Mouse (Mus musculus): ENCODE measurements around the gene Cntf. TPM values are rescaled to one million over a fixed set of nuclear protein-coding genes. Genes with fewer than 3 reads are reported as not detected.

Cntf gene
- polyA plus RNA-seq (2015; fragmentation: Nextera tagmentation; extraction: Ambion mirVana), result 1.2 and 1.3 TPM in 2 replicates

- Histone ChIP-seq H3K9ac (no peak within 1 kb of the TSS), H3K9me3 (no peaks in the 10 kb centered on the region), H3K4me2 (no peak within 1 kb of the TSS), H3K36me3 (peaks cover 73% of the 10 kb centered on the region), H3K27ac (no peak within 1 kb of the TSS), H3K27me3 (no peaks in the 10 kb centered on the region), H3K4me3 (no peak within 1 kb of the TSS), H3K4me1 (no peaks in the 10 kb centered on the region)
- WGBS, result 64% methylated on average over 7 of the region's 7 CpGs
- no peak for ATAC-seq (ENCODE audit: borderline replicate concordance, extremely low read depth, low FRiP score, low TSS enrichment)
Measured at GRCm38 (mm10) chr19:12765308-12765707, at the start of gene Cntf. TSS of gene Cntf (minus strand) at chr19:12765632.

GRCm38 (mm10) chr19:12813883-12814282 lies 48.5 kb upstream of the Cntf start:
- H3K9ac ChIP-seq, result no peak overlapping the region
- ATAC-seq (ENCODE audit: borderline replicate concordance, extremely low read depth, low FRiP score, low TSS enrichment), result no peak
- H3K27ac ChIP-seq, result no peak overlapping the region
- no peaks in the 10 kb centered on the region for H3K9me3 ChIP-seq
- no peaks in the 10 kb centered on the region for H3K4me1 ChIP-seq
- H3K27me3 ChIP-seq, result no peaks in the 10 kb centered on the region
- H3K36me3 ChIP-seq, result no peaks in the 10 kb centered on the region
- H3K4me3 ChIP-seq, result no peak overlapping the region
- WGBS, result 73% methylated on average over 1 of the region's 1 CpGs
- no peak overlapping the region for H3K4me2 ChIP-seq

GRCm38 (mm10) chr19:12812644-12813364 lies 47.4 kb upstream of the Cntf start:
- Histone ChIP-seq H3K9ac (no peak overlapping the region), H3K4me2 (no peak overlapping the region), H3K36me3 (no peaks in the 10 kb centered on the region), H3K4me3 (no peak overlapping the region), H3K4me1 (no peaks in the 10 kb centered on the region), H3K27me3 (no peaks in the 10 kb centered on the region), H3K27ac (no peak overlapping the region), H3K9me3 (no peaks in the 10 kb centered on the region)
- no peak for ATAC-seq (ENCODE audit: borderline replicate concordance, extremely low read depth, low FRiP score, low TSS enrichment)
- 63% methylated on average over 1 of the region's 1 CpGs for WGBS

GRCm38 (mm10) chr19:12806214-12806613 lies 40.8 kb upstream of the Cntf start:
- Histone ChIP-seq H3K4me1 (no peaks in the 10 kb centered on the region), H3K36me3 (no peaks in the 10 kb centered on the region)
- WGBS, result 74% methylated on average over 2 of the region's 2 CpGs

GRCm38 (mm10) chr19:12805730-12806129 lies 40.3 kb upstream of the Cntf start:
- Histone ChIP-seq H3K27ac (no peak overlapping the region), H3K9me3 (no peaks in the 10 kb centered on the region), H3K27me3 (no peaks in the 10 kb centered on the region), H3K9ac (no peak overlapping the region), H3K4me2 (no peak overlapping the region), H3K4me1 (no peaks in the 10 kb centered on the region), H3K36me3 (no peaks in the 10 kb centered on the region), H3K4me3 (no peak overlapping the region)
- no peak for ATAC-seq (ENCODE audit: borderline replicate concordance, extremely low read depth, low FRiP score, low TSS enrichment)
- 73% methylated on average over 3 of the region's 3 CpGs for WGBS

More at GRCm38 (mm10) chr19:12806214-12806613, 40.8 kb upstream of the Cntf start:
- H3K27me3 ChIP-seq, result no peaks in the 10 kb centered on the region
- H3K9me3 ChIP-seq, result no peaks in the 10 kb centered on the region
- H3K4me2 ChIP-seq, result no peak overlapping the region
- H3K4me3 ChIP-seq, result no peak overlapping the region
- H3K9ac ChIP-seq, result no peak overlapping the region
- no peak for ATAC-seq (ENCODE audit: borderline replicate concordance, extremely low read depth, low FRiP score, low TSS enrichment)
- H3K27ac ChIP-seq, result no peak overlapping the region

GRCm38 (mm10) chr19:12804237-12804636 lies 38.8 kb upstream of the Cntf start:
- H3K27ac ChIP-seq, result no peak overlapping the region
- no peak overlapping the region for H3K4me2 ChIP-seq
- H3K4me3 ChIP-seq, result no peak overlapping the region
- WGBS, result 80% methylated on average over 1 of the region's 1 CpGs
- H3K4me1 ChIP-seq, result no peaks in the 10 kb centered on the region
- ATAC-seq (ENCODE audit: borderline replicate concordance, extremely low read depth, low FRiP score, low TSS enrichment), result no peak
- no peaks in the 10 kb centered on the region for H3K9me3 ChIP-seq
- H3K9ac ChIP-seq, result no peak overlapping the region
- no peaks in the 10 kb centered on the region for H3K36me3 ChIP-seq
- no peaks in the 10 kb centered on the region for H3K27me3 ChIP-seq

GRCm38 (mm10) chr19:12802830-12803229 lies 37.4 kb upstream of the Cntf start:
- Histone ChIP-seq H3K36me3 (no peaks in the 10 kb centered on the region), H3K9me3 (no peaks in the 10 kb centered on the region), H3K4me1 (no peaks in the 10 kb centered on the region), H3K4me2 (no peak overlapping the region), H3K27me3 (no peaks in the 10 kb centered on the region), H3K27ac (no peak overlapping the region), H3K4me3 (no peak overlapping the region), H3K9ac (no peak overlapping the region)
- ATAC-seq (ENCODE audit: borderline replicate concordance, extremely low read depth, low FRiP score, low TSS enrichment), result no peak
- WGBS, result 72% methylated on average over 3 of the region's 3 CpGs

- H3K36me3 ChIP-seq, result no peaks in the 10 kb centered on the region
- H3K9me3 ChIP-seq, result no peaks in the 10 kb centered on the region
- no peak for ATAC-seq (ENCODE audit: borderline replicate concordance, extremely low read depth, low FRiP score, low TSS enrichment)
- no peaks in the 10 kb centered on the region for H3K4me1 ChIP-seq
- H3K27ac ChIP-seq, result no peak overlapping the region
- no peak overlapping the region for H3K4me3 ChIP-seq
- no peak overlapping the region for H3K4me2 ChIP-seq
- H3K9ac ChIP-seq, result no peak overlapping the region
- no peaks in the 10 kb centered on the region for H3K27me3 ChIP-seq
- WGBS, result 64% methylated on average over 3 of the region's 3 CpGs
Measured at GRCm38 (mm10) chr19:12801046-12801445, 35.6 kb upstream of the Cntf start.

- H3K4me3 ChIP-seq, result no peak overlapping the region
- H3K27ac ChIP-seq, result no peak overlapping the region
- no peak overlapping the region for H3K4me2 ChIP-seq
- H3K36me3 ChIP-seq, result no peaks in the 10 kb centered on the region
- no peaks in the 10 kb centered on the region for H3K9me3 ChIP-seq
- H3K9ac ChIP-seq, result no peak overlapping the region
- H3K4me1 ChIP-seq, result no peaks in the 10 kb centered on the region
- H3K27me3 ChIP-seq, result no peaks in the 10 kb centered on the region
- ATAC-seq (ENCODE audit: borderline replicate concordance, extremely low read depth, low FRiP score, low TSS enrichment), result no peak
- WGBS, result 69% methylated on average over 2 of the region's 2 CpGs
Measured at GRCm38 (mm10) chr19:12800621-12801020, 35.2 kb upstream of the Cntf start.

GRCm38 (mm10) chr19:12799081-12799480 lies 33.6 kb upstream of the Cntf start:
- no peaks in the 10 kb centered on the region for H3K36me3 ChIP-seq
- no peaks in the 10 kb centered on the region for H3K9me3 ChIP-seq
- H3K9ac ChIP-seq, result no peak overlapping the region
- ATAC-seq (ENCODE audit: borderline replicate concordance, extremely low read depth, low FRiP score, low TSS enrichment), result no peak
- no peaks in the 10 kb centered on the region for H3K27me3 ChIP-seq
- WGBS, result 83% methylated on average over 3 of the region's 3 CpGs
- no peak overlapping the region for H3K4me2 ChIP-seq
- H3K4me1 ChIP-seq, result no peaks in the 10 kb centered on the region
- H3K27ac ChIP-seq, result no peak overlapping the region
- no peak overlapping the region for H3K4me3 ChIP-seq

GRCm38 (mm10) chr19:12798404-12798803 lies 33.0 kb upstream of the Cntf start:
- WGBS, result 66% methylated on average over 4 of the region's 4 CpGs
- H3K27ac ChIP-seq, result no peak overlapping the region
- no peak for ATAC-seq (ENCODE audit: borderline replicate concordance, extremely low read depth, low FRiP score, low TSS enrichment)
- H3K9ac ChIP-seq, result no peak overlapping the region
- H3K4me2 ChIP-seq, result no peak overlapping the region
- no peaks in the 10 kb centered on the region for H3K36me3 ChIP-seq
- H3K4me3 ChIP-seq, result no peak overlapping the region
- no peaks in the 10 kb centered on the region for H3K4me1 ChIP-seq
- H3K9me3 ChIP-seq, result no peaks in the 10 kb centered on the region
- no peaks in the 10 kb centered on the region for H3K27me3 ChIP-seq

- H3K27me3 ChIP-seq, result no peaks in the 10 kb centered on the region
- peak overlapping the region; percentile 98 for H3K4me3 ChIP-seq
- H3K9ac ChIP-seq, result peak overlapping the region; percentile 64
- H3K27ac ChIP-seq, result peak overlapping the region; percentile 100
- H3K36me3 ChIP-seq, result no peaks in the 10 kb centered on the region
- ATAC-seq (ENCODE audit: borderline replicate concordance, extremely low read depth, low FRiP score, low TSS enrichment), result no peak
- WGBS, result under 1% methylated on average over 7 of the region's 7 CpGs
- peaks cover 4% of the 10 kb centered on the region; the same call in 1 of the 2 replicates for H3K4me1 ChIP-seq
- no peaks in the 10 kb centered on the region for H3K9me3 ChIP-seq
- H3K4me2 ChIP-seq, result peak overlapping the region; percentile 79
Measured at GRCm38 (mm10) chr19:12797071-12797470, 31.6 kb upstream of the Cntf start.
